Mouse (Mus musculus): Measurements from ENCODE around the gene 6030458C11Rik. TPM values are rescaled to one million over a fixed set of nuclear protein-coding genes. Genes with fewer than 3 reads are reported as not detected.
"Not testable (repeated sequence)": the region's sequence is repeated elsewhere in the genome, so short reads cannot be mapped to it uniquely, and the experiment has no call there.

6030458C11Rik gene
- total and polyA plus RNA-seq, 2 experiments from 2014 or later: 21.0 to 31.5 TPM

GRCm38 (mm10) chr15:12822416-12823395 is 1.7 kb downstream of the 6030458C11Rik start:
- H3K27me3 ChIP-seq (ENCODE audit: insufficient read depth, low read length): no peaks in the 10 kb centered on the region
- DNase-seq (no peak), ATAC-seq (no peak)
- H3K36me3 ChIP-seq (ENCODE audit: insufficient read depth): peaks cover 35% of the 10 kb centered on the region
- WGBS: 76% methylated on average over 9 of the region's 9 CpGs
- H3K27ac ChIP-seq (ENCODE audit: low read depth, low read length): no peak overlapping the region
- no peak overlapping the region for H3K4me3 ChIP-seq (ENCODE audit: low read depth, low read length)
- H3K4me2 ChIP-seq (ENCODE audit: low read depth): no peak overlapping the region
- no peak overlapping the region for H3K9ac ChIP-seq
- TF ChIP-seq CTCF (IDR thresholded peaks at IDR 0.05; ENCODE audit: low read depth): no peak
- no peaks in the 10 kb centered on the region for H3K9me3 ChIP-seq (ENCODE audit: low read length)
- H3K4me1 ChIP-seq (ENCODE audit: insufficient read depth): peaks cover 15% of the 10 kb centered on the region

DNA sequence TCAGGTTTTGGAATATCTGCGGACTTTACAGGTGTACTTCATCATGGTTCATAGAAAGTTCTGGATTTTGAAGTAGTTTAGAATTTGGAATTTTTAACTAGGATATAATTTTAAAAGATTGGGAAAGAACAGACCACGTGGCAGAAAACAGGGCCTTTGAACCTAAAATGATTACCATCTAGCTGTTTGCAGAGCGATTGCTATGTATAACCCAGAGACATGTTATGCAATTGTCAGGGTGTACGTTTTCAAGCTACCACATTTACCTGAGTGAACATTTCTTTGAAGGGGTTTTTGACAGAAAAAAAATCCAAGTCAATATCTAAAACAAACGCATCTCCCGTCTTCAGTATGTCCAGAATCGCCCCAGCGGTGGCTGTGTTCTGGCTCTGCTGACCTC is 6.9 kb downstream of the 6030458C11Rik start:
- Histone ChIP-seq H3K27ac (ENCODE audit: low read depth, low read length) (no peak overlapping the region), H3K9me3 (ENCODE audit: low read length) (no peaks in the 10 kb centered on the region), H3K4me2 (ENCODE audit: low read depth) (no peak overlapping the region), H3K36me3 (ENCODE audit: insufficient read depth) (peaks cover 69% of the 10 kb centered on the region), H3K9ac (no peak overlapping the region), H3K4me3 (ENCODE audit: low read depth, low read length) (no peak overlapping the region), H3K4me1 (ENCODE audit: insufficient read depth) (no peaks in the 10 kb centered on the region), H3K27me3 (ENCODE audit: insufficient read depth, low read length) (no peaks in the 10 kb centered on the region)
- ATAC-seq (no peak), DNase-seq (no peak)
- 97% methylated on average over 8 of the region's 8 CpGs for WGBS
- no peak for TF ChIP-seq CTCF (IDR thresholded peaks at IDR 0.05; ENCODE audit: low read depth)

- Histone ChIP-seq H3K36me3 (ENCODE audit: insufficient read depth) (peaks cover 76% of the 10 kb centered on the region), H3K4me3 (ENCODE audit: low read depth, low read length) (no peak overlapping the region), H3K27ac (ENCODE audit: low read depth, low read length) (no peak overlapping the region), H3K27me3 (ENCODE audit: insufficient read depth, low read length) (no peaks in the 10 kb centered on the region), H3K9me3 (ENCODE audit: low read length) (no peaks in the 10 kb centered on the region), H3K9ac (no peak overlapping the region), H3K4me1 (ENCODE audit: insufficient read depth) (no peaks in the 10 kb centered on the region), H3K4me2 (ENCODE audit: low read depth) (no peak overlapping the region)
- 95% methylated on average over 11 of the region's 11 CpGs for WGBS
- no peak for TF ChIP-seq CTCF (IDR thresholded peaks at IDR 0.05; ENCODE audit: low read depth)
- ATAC-seq (no peak), DNase-seq (no peak)
These were observed 11.8 kb downstream of the 6030458C11Rik start for GRCm38 (mm10) chr15:12812646-12813045.

- Histone ChIP-seq H3K4me2 (ENCODE audit: low read depth) (no peak overlapping the region), H3K4me1 (ENCODE audit: insufficient read depth) (no peaks in the 10 kb centered on the region), H3K27ac (ENCODE audit: low read depth, low read length) (no peak overlapping the region), H3K4me3 (ENCODE audit: low read depth, low read length) (no peak overlapping the region), H3K36me3 (ENCODE audit: insufficient read depth) (peaks cover 59% of the 10 kb centered on the region), H3K9me3 (ENCODE audit: low read length) (no peaks in the 10 kb centered on the region), H3K27me3 (ENCODE audit: insufficient read depth, low read length) (no peaks in the 10 kb centered on the region), H3K9ac (no peak overlapping the region)
- WGBS: 86% methylated on average over 6 of the region's 6 CpGs
- TF ChIP-seq CTCF (IDR thresholded peaks at IDR 0.05; ENCODE audit: low read depth): no peak
- DNase-seq (no peak), ATAC-seq (no peak)
These were observed 15.1 kb downstream of the 6030458C11Rik start for GRCm38 (mm10) chr15:12809305-12809704.

DNA sequence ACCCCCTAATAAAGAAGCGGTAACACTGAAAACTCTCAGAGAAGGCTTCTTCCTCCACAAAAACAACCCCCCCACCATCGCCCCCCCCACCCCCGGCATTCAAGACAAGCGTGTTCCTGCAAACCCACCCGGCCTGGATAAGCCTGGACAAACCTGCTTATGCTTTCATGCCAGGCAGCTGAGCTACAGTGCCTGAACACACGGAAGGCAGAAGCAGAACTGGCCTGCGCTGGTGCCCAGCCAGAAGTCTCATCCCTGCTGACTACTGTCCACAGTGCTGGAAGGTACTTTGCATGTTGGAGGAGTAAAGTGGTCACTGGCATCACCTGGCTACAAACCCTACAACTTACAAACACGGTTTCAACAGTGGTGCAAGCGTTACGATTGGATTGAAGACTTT is 17.4 kb downstream of the 6030458C11Rik start:
- peaks cover 46% of the 10 kb centered on the region for H3K36me3 ChIP-seq (ENCODE audit: insufficient read depth)
- DNase-seq (no peak), ATAC-seq (no peak)
- no peak overlapping the region for H3K9ac ChIP-seq
- H3K27ac ChIP-seq (ENCODE audit: low read depth, low read length): no peak overlapping the region
- H3K4me3 ChIP-seq (ENCODE audit: low read depth, low read length): no peak overlapping the region
- H3K27me3 ChIP-seq (ENCODE audit: insufficient read depth, low read length): no peaks in the 10 kb centered on the region
- H3K4me1 ChIP-seq (ENCODE audit: insufficient read depth): no peaks in the 10 kb centered on the region
- no peak for TF ChIP-seq CTCF (IDR thresholded peaks at IDR 0.05; ENCODE audit: low read depth)
- no peaks in the 10 kb centered on the region for H3K9me3 ChIP-seq (ENCODE audit: low read length)
- WGBS: 94% methylated on average over 10 of the region's 10 CpGs
- no peak overlapping the region for H3K4me2 ChIP-seq (ENCODE audit: low read depth)

- Histone ChIP-seq H3K36me3 (ENCODE audit: insufficient read depth) (peaks cover 27% of the 10 kb centered on the region), H3K27ac (ENCODE audit: low read depth, low read length) (no peak overlapping the region), H3K27me3 (ENCODE audit: insufficient read depth, low read length) (no peaks in the 10 kb centered on the region), H3K4me1 (ENCODE audit: insufficient read depth) (no peaks in the 10 kb centered on the region), H3K4me3 (ENCODE audit: low read depth, low read length) (no peak overlapping the region), H3K9ac (no peak overlapping the region), H3K9me3 (ENCODE audit: low read length) (no peaks in the 10 kb centered on the region), H3K4me2 (ENCODE audit: low read depth) (no peak overlapping the region)
- 81% methylated on average over 4 of the region's 4 CpGs for WGBS
- TF ChIP-seq CTCF (IDR thresholded peaks at IDR 0.05; ENCODE audit: low read depth): no peak
- ATAC-seq: 0 out of 2 replicates have a peak, but pooled peaks have one; percentile 26
- no peak for DNase-seq
These were observed 19.4 kb downstream of the 6030458C11Rik start for GRCm38 (mm10) chr15:12805071-12805470.

DNA sequence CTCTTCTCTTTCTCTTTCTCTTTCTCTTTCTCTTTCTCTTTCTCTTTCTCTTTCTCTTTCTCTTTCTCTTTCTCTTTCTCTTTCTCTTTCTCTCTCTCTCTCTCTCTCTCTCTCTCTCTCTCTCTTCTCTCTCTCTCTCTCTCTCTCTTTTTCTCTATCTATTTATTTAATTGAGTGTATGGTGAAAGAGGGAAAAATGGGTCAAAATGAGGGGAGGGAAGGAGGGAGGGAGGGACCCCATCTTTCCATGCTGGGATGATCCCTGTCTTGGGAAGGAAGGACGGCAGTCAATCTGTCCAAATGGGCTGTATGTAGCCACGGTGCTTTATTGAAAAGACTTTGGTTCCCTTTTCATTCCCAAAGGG is 23.3 kb downstream of the 6030458C11Rik start:
- H3K4me2 ChIP-seq (ENCODE audit: low read depth); H3K36me3 ChIP-seq (ENCODE audit: insufficient read depth); ATAC-seq: not testable (repeated sequence)

More for the DNA sequence above, 23.3 kb downstream of the 6030458C11Rik start:
- not testable (repeated sequence) for H3K4me3 ChIP-seq (ENCODE audit: low read depth, low read length); H3K27me3 ChIP-seq (ENCODE audit: insufficient read depth, low read length); H3K9ac ChIP-seq; DNase-seq; H3K27ac ChIP-seq (ENCODE audit: low read depth, low read length); H3K4me1 ChIP-seq (ENCODE audit: insufficient read depth); H3K9me3 ChIP-seq (ENCODE audit: low read length)
- WGBS: 87% methylated on average over 2 of the region's 2 CpGs

Measured in forebrain, postnatal 0 days (tissue).